Mouse (Mus musculus) liver, postnatal 0 days (tissue): ENCODE results near the gene Robo1. TPM values are rescaled to one million over a fixed set of nuclear protein-coding genes. Genes with fewer than 3 reads are reported as not detected.

Experiments used
- ATAC-seq: fragments of 200-750 bp; cut with Nextera tagmentation; 2 replicates; pipeline ENCODE4 v1.8.0; 2017; ENCODE audit warnings: mild to moderate bottlenecking, moderate library complexity
- DNase-seq: peaks from one replicate; pipeline ENCODE4 v3.0.0-alpha.2; 2016
- H3K27ac ChIP-seq: fragments of 300-500 bp; sonication (generic); 2 replicates; pipeline ENCODE4 v1.5.1; 2014; ENCODE audit warnings: antibody characterized with exemption, moderate library complexity, mild to moderate bottlenecking, low read depth
- H3K27me3 ChIP-seq: fragments of 300-500 bp; sonication (generic); 2 replicates; pipeline ENCODE4 v1.6.1; 2014; ENCODE audit warnings: low read length, control low read depth, mixed read lengths; ENCODE audit not compliant: insufficient read depth
- H3K36me3 ChIP-seq: fragments of 300-500 bp; sonication (generic); replicated peaks from 2 replicates; pipeline ENCODE4 v1.6.1; 2014; ENCODE audit warnings: mild to moderate bottlenecking, control low read depth, low read length, moderate library complexity, mixed read lengths; ENCODE audit not compliant: insufficient read depth
- H3K4me1 ChIP-seq: fragments of 300-500 bp; sonication (generic); 2 replicates; pipeline ENCODE4 v1.6.1; 2014; ENCODE audit warnings: antibody characterized with exemption, mild to moderate bottlenecking, control low read depth; ENCODE audit not compliant: insufficient read depth
- H3K4me2 ChIP-seq: fragments of 300-500 bp; sonication (generic); 2 replicates; pipeline ENCODE4 v1.6.1; 2014; ENCODE audit warnings: low read depth, mild to moderate bottlenecking, low read length, moderate library complexity, mixed read lengths
- H3K4me3 ChIP-seq: fragments of 300-500 bp; sonication (generic); 2 replicates; pipeline ENCODE4 v1.5.1; 2014; ENCODE audit warnings: low read depth, low read length
- H3K9ac ChIP-seq: fragments of 300-500 bp; sonication (generic); replicated peaks from 2 replicates; pipeline ENCODE4 v1.6.1; 2014; ENCODE audit warnings: mild to moderate bottlenecking, moderate library complexity
- H3K9me3 ChIP-seq: fragments of 300-500 bp; sonication (generic); 2 replicates; pipeline ENCODE4 v1.6.1; 2016; ENCODE audit warnings: mild to moderate bottlenecking, control low read depth, low read length, mixed read lengths
- CTCF ChIP-seq: sonication (generic); IDR thresholded peaks from 2 replicates; pipeline ENCODE4 v1.5.1; 2016; ENCODE audit warnings: antibody characterized with exemption, low read depth
- EP300 ChIP-seq: IDR thresholded peaks from 2 replicates; pipeline ENCODE4 v1.6.1; 2016; ENCODE audit warnings: antibody characterized with exemption, low read depth, mild to moderate bottlenecking
- WGBS: fragments of 180-500 bp; shearing (Covaris S2); extraction: QIAGEN DNeasy Blood & Tissue Kit; methylation state at CpG from one replicate; pipeline ENCODE4 v1.1.7; 2014; ENCODE audit not compliant: insufficient replicate concordance; 5-methylcytosine and 5-hydroxymethylcytosine counted together
- polyA plus RNA-seq: library from polyadenylated mRNA; unstranded; fragments of >200 nt; fragmentation: Nextera tagmentation; extraction: Ambion mirVana; gene quantifications from 2 replicates; pipeline ENCODE4 v1.2.1, GENCODE M21; 2015

Robo1 gene
- polyA plus RNA-seq, 1 experiment from 2014 or later: 2.4 TPM

DNA sequence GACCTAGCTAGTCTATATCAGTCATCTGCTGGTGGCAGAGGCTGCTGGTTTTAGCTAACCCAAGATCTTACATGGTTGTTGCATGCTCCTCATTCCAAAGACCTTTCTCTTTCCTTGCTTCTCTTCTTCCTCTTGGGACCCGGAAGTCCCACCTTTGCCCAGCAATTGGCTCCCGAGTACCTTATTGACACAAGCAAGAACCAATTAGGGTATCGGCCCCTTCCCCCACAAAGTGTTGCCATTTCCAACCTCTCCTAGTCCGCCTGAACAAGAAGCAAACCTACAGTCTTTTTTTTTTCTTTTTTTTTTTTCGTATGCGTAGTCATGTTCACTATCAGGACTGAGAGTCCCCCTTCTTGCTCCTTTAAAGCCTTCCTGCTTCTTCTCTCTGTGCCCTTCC, 478.0 kb downstream of the Robo1 start:
- H3K9me3 ChIP-seq: no peaks in the 10 kb centered on the region
- H3K36me3 ChIP-seq: no peaks in the 10 kb centered on the region
- H3K4me2 ChIP-seq: no peak overlapping the region
- no peak overlapping the region for H3K9ac ChIP-seq
- H3K27ac ChIP-seq: no peak overlapping the region
- DNase-seq: no peak
- H3K27me3 ChIP-seq: no peaks in the 10 kb centered on the region
- no peak for TF ChIP-seq EP300
- no peak for TF ChIP-seq CTCF
- no peak overlapping the region for H3K4me3 ChIP-seq
- ATAC-seq: no peak
- 79% methylated on average over 6 of the region's 6 CpGs for WGBS
- H3K4me1 ChIP-seq: no peaks in the 10 kb centered on the region

DNA sequence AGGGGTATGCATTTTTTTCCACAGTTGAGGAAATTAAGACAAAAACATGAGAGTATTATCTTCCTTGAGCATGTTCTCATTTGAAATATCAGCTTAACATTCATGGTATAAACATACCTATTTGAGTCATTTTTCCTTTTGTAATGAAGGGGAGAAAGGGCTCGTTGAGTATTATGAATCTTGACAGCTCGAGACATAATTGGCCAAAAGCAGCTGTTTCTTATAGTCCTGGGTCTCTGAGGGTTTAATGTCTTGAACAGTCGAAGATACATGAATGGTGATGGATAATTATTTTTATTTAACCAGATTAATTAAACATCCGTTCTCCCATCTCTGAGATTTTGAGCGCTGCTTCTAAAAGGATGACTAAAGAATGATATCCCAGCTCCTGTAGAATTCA, 478.5 kb downstream of the Robo1 start:
- Histone ChIP-seq H3K9ac (no peak overlapping the region), H3K4me1 (no peaks in the 10 kb centered on the region), H3K27ac (no peak overlapping the region), H3K4me2 (no peak overlapping the region), H3K27me3 (no peaks in the 10 kb centered on the region), H3K4me3 (no peak overlapping the region), H3K9me3 (no peaks in the 10 kb centered on the region), H3K36me3 (no peaks in the 10 kb centered on the region)
- no peak for DNase-seq
- 79% methylated on average over 5 of the region's 5 CpGs for WGBS
- TF ChIP-seq EP300 (no peak), CTCF (no peak)
- ATAC-seq: no peak

DNA sequence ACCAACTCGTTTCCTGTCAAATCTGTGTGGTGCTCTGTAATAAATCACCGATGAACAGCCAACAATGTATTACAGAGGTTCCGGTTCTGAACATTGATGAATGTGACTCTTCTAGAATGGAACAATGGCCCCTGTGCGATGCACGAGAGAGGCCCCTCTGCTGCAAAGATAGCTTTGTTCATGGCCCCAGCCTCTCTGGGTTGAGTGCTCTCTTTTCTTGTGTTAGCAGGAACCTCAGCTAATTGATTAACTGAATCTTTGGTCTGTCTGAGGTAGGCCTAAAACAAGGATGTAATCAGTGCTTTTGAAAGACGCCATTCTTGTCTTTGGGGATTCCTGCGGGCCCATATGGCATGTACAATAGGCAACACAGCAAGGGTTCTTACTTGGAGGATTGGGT, 479.9 kb downstream of the Robo1 start:
- H3K27me3 ChIP-seq: no peaks in the 10 kb centered on the region
- TF ChIP-seq CTCF (no peak), EP300 (no peak)
- 56% methylated on average over 7 of the region's 7 CpGs for WGBS
- no peaks in the 10 kb centered on the region for H3K4me1 ChIP-seq
- ATAC-seq: no peak
- H3K27ac ChIP-seq: no peak overlapping the region
- no peak overlapping the region for H3K4me3 ChIP-seq
- H3K36me3 ChIP-seq: no peaks in the 10 kb centered on the region
- no peak overlapping the region for H3K4me2 ChIP-seq
- no peak for DNase-seq
- no peak overlapping the region for H3K9ac ChIP-seq
- H3K9me3 ChIP-seq: no peaks in the 10 kb centered on the region

DNA sequence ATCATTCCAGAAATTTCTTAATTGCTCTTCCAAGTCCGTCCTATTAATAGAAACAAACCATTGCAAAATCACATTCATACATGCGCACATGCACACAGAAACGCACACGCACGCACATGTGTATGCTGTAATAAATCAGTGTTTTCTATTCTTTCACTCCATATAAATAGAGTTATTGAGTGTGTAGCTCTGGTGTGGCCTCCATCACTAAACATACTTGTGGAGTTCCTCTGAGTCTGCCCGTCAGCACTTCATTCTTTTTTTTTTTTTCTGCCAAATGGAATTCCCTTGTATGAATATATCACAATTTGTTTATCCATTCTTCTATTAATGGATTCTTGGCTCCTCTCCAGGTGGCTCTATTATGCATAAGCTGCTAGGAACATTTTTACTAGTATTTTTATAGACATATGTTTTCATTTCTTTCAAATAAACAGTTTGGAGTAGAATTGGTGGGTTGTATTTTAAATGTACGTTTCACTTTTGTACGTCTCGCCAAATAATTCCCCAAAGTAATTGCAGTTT, 483.1 kb downstream of the Robo1 start:
- 80% methylated on average over 9 of the region's 9 CpGs for WGBS
- no peak for TF ChIP-seq EP300
- TF ChIP-seq CTCF: no peak
- no peak overlapping the region for H3K4me2 ChIP-seq
- H3K9me3 ChIP-seq: no peaks in the 10 kb centered on the region
- no peak overlapping the region for H3K27ac ChIP-seq
- DNase-seq: no peak
- no peaks in the 10 kb centered on the region for H3K4me1 ChIP-seq
- H3K4me3 ChIP-seq: no peak overlapping the region
- H3K9ac ChIP-seq: no peak overlapping the region
- no peaks in the 10 kb centered on the region for H3K27me3 ChIP-seq
- no peaks in the 10 kb centered on the region for H3K36me3 ChIP-seq
- ATAC-seq: no peak

DNA sequence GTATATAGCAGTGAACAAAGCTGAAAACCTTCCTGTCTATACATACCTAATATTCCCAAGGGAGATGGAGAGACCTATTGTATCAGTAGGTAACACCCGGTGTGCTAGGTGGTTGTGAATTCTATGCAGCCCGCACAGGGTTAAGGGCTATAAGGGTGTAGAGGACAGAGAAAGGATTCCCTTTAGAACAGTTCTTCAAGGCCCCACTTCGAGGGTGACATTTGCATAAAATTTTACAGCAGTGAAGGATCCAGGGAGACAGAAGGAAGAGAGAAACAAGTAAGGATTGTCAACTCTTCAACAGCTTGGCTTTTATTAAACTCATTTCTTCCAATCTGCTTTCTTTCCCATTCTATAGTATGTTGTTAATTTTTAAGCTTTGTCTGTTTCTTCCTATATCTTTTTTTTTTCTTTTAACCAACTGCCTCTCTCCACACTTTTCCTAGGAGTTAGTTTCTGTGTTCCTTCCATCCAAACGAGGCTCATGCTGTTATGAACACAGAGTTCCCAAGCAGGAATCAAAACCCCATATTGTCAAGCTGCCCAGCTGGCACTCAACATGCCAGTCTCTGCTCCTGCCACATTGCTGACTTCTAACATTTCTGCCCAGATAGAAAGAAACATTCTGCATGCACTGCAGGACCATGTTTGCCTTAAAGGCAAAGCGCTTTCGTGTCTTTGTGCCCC, 486.7 kb downstream of the Robo1 start:
- TF ChIP-seq EP300 (no peak), CTCF (no peak)
- Histone ChIP-seq H3K4me3 (no peak overlapping the region), H3K9me3 (no peaks in the 10 kb centered on the region), H3K27ac (no peak overlapping the region), H3K36me3 (no peaks in the 10 kb centered on the region), H3K4me2 (no peak overlapping the region), H3K9ac (no peak overlapping the region), H3K27me3 (no peaks in the 10 kb centered on the region), H3K4me1 (no peaks in the 10 kb centered on the region)
- WGBS: 69% methylated on average over 6 of the region's 6 CpGs
- DNase-seq: no peak
- ATAC-seq: no peak

DNA sequence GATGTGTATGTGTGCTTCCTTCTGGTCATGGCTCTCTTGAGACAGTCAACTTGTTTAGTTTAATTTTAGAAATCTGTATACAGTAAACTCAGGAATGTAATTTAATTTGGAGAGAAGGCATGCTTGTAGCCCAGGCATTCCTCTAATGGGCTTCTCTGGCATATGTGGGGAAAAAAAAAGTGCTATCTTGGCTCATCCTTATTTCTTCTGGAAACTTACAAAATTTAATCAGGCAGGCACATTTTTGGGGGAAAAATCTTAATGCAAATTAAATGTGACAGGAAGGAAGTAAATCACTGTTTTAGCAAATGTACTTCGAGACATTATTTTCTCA, 487.2 kb downstream of the Robo1 start:
- no peaks in the 10 kb centered on the region for H3K27me3 ChIP-seq
- H3K36me3 ChIP-seq: no peaks in the 10 kb centered on the region
- H3K4me2 ChIP-seq: no peak overlapping the region
- no peak for TF ChIP-seq EP300
- no peak for TF ChIP-seq CTCF
- WGBS: 51% methylated on average over 1 of the region's 1 CpGs
- H3K4me3 ChIP-seq: no peak overlapping the region
- no peak for DNase-seq
- no peak overlapping the region for H3K9ac ChIP-seq
- no peak overlapping the region for H3K27ac ChIP-seq
- H3K9me3 ChIP-seq: no peaks in the 10 kb centered on the region
- ATAC-seq: no peak
- H3K4me1 ChIP-seq: no peaks in the 10 kb centered on the region
